Mouse (Mus musculus) heart, adult 9 months (tissue): Measurements from ENCODE around the gene Inpp5a.

ENCODE experiments used
- DNase-seq, 2 experiments: peaks; one replicate each; pipeline ENCODE4 v3.0.0; 2022; ENCODE audit warnings: low spot score in 2 of 2

The Inpp5a gene

GRCm38 (mm10) chr7:139371389-139371788 is 17.5 kb upstream of the Inpp5a start:
- DNase-seq, result no peak

- DNase-seq, result no peak
Measured at GRCm38 (mm10) chr7:139377381-139377780, 11.5 kb upstream of the Inpp5a start.

DNA sequence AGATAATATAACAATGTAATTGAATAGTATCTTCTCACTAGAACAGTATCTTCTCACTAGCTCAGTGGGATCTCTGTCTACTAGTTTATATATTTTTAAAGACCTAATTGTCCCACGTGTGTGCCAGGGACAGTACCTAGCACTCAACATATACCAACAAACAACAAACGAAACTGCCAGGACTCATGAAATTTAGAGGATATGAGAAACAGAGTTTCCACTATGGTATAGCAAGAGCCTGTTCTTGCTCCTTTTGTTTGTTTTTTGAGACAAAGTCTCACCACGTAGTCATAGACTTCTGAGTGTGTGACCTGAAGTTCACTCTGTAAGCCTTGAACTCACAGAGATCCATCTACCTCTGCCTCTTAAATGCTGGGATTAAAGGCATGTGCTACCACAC is 10.6 kb upstream of the Inpp5a start:
- no peak for DNase-seq

DNA sequence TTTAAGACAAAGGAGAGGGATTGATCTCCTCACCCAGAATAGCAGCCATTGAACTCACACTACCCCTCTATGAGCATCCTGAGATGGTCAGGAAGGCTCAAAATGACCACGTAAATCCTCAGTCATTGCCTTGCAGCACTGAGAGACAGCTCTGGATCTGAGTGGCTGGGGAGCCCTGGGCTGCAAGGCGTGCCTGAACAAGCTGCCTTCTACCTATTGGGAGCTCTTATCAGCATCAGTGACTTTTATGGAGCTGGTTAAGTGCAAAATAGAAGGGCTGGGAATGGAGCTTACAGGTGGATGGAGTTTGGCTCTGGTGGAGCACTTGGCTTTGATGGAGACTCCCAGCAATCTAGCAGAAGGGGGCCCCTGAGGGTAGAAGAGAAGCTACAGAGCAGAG is 9.2 kb upstream of the Inpp5a start:
- no peak for DNase-seq

- DNase-seq, result no peak
Measured at GRCm38 (mm10) chr7:139380225-139380624, 8.7 kb upstream of the Inpp5a start.

GRCm38 (mm10) chr7:139381877-139382276 is 7.0 kb upstream of the Inpp5a start:
- no peak for DNase-seq

DNA sequence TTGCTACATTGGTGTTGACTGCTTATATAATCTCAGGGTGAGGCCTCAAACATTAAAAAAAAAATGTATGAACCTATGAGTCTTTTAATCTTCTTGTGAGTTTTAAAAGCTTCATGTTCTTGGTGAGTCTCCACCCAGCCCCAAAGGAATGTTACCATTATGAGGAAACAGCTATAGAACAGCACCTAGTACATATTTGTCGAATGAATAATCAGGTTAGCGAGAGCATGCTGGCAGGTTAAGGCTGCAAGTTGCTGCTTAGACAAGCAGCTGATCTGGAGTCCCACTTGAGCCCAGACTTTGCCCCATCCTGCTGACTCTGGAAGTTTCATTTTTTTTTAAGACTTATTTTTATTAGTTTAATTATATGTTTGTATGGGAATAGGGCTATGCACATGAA is 6.1 kb upstream of the Inpp5a start:
- no peak for DNase-seq

DNA sequence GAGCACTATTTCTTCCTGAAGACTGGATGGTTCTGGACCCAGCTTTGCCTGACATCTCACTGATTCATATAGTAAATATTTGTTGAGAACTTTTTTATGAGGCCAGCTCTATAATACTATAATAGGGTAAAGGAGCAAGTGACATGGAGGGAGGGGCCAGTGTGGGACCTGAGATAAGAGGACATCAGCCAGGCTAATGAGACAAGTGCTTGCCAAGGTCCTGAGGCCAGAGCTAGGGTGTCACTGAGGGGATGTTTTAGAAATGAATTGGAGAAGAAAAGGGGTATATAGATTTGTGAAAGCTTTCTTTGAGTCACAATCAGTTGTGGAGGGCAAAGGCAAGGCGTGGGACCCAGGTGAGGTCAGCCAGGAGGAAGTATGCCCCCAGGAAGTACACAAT is 4.4 kb upstream of the Inpp5a start:
- DNase-seq, result no peak

DNA sequence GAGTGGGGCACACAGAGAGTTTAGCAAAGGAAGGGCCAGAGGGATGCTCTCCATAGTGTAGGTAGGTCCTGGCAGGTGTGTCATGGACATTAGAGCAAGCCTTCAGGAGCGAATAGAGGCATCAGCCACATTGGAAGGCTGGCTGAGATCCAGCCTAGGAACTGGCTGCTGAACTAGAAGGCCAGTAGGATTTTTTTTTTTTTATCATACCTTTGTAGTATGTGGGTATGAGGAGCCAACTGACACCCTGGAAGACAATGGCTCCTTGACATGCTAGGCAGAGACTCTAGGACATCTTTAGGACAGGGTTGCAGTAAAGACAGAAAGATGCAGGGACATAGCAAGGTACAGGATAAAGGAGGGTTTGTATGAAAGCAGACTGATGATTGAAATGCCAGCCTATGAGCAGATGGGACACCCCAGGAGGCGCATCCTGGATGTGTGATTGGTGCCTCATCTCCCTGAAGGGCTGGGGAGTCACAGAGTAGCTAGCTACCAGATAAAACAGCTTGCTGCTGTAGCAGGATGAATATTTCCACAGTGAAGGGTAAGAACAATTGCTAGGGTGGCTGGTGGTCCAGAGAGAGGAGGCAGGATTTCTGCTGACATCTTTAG is 3.9 kb upstream of the Inpp5a start:
- DNase-seq, result no peak

- no peak for DNase-seq
Measured at GRCm38 (mm10) chr7:139386933-139387690, 1.8 kb upstream of the Inpp5a start.

DNA sequence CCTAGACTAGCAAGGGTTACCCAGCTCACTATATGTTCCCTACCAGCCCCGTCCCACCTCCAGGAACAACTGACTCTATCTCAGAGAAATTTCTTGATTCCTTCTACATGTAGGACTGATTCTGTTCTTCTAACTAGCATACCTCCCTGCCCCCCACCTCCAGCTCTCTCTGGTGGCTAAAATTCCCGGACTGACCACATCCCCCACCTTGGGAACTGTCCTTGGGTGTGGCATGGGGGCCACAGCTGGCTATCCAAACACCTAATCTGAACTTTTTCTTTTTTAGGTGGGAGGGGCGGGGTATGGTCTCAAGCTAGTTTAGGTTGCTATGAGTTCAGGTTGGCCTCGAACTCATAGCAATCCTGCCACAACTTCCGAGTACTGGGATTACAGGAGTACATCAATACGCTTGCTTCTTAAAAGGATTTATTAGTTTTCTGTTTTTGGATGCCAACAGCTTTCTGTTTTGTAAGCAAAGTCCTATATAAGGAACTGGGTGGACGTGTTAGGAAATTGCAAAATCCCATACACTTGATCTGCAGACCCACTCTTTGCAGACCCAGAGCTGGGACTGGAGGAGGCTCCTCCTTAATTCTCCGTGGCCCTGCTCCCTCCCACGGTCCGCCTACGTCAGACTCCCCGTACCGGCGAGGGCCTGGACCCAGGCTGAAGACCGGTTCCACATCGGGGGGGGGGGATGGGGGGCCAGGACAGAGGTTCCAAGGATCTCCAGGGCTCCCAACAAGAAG is 814 bp upstream of the Inpp5a start:
- peak in 1 of 2 experiments; percentile 40 for DNase-seq

DNA sequence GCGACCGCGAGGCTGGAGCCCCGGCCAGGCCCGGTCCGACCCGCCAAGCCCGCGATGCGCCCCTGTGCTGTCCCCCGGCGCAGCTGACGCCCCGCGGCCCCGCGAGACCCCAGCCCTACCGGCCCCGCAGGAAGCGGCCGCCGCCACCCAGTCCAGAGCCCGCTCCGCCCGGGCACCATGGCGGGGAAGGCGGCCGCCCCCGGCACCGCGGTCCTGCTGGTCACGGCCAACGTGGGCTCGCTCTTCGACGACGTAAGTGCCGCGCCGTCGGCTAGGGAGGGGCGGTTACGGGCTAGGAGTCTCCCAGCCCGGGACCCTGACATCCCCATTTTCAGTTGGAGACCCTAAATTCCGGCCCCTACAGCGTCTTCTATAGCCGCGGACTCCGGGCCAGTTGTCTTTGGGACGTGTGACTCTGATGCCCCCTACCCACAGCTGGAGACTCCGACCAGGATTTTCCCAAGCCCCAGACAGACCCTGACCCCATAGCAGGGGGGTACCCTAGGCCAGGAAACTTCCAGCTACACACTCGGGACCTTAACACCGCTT is 378 bp downstream of the Inpp5a start:
- peak in 1 of 2 experiments; percentile 55 for DNase-seq

GRCm38 (mm10) chr7:139390380-139390779 is 1.5 kb downstream of the Inpp5a start:
- DNase-seq, result no peak

GRCm38 (mm10) chr7:139390926-139391325 is 2.0 kb downstream of the Inpp5a start:
- no peak for DNase-seq

GRCm38 (mm10) chr7:139391691-139392090 is 2.8 kb downstream of the Inpp5a start:
- no peak for DNase-seq

- no peak for DNase-seq
Measured at GRCm38 (mm10) chr7:139392106-139392505, 3.2 kb downstream of the Inpp5a start.

GRCm38 (mm10) chr7:139392691-139393235 is 3.9 kb downstream of the Inpp5a start:
- peak in 1 of 2 experiments; percentile 55 for DNase-seq

- DNase-seq, result peak; percentile 56 to 61
Measured at GRCm38 (mm10) chr7:139397521-139397920, 8.6 kb downstream of the Inpp5a start.

DNA sequence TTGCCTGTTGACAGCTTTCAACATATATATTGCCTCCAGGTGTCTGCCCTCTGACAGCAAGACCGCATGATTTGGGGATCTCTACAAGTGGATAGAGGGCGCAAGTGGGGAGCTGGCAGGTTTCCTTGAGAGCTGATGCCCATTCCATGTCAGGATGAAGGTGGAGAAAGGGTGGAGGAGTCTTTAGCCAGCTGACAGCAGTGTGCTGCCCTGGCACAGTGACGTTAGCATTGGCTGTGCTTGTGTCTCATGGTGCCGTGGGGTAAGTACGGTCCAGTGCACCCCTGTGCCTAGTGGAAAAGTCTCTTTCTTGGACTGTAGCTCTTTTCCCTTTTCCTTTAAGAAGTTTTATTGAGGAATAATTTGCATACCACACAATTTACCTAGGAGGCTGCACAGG is 9.2 kb downstream of the Inpp5a start:
- DNase-seq, result no peak

GRCm38 (mm10) chr7:139398530-139399021 is 9.7 kb downstream of the Inpp5a start:
- no peak for DNase-seq

DNA sequence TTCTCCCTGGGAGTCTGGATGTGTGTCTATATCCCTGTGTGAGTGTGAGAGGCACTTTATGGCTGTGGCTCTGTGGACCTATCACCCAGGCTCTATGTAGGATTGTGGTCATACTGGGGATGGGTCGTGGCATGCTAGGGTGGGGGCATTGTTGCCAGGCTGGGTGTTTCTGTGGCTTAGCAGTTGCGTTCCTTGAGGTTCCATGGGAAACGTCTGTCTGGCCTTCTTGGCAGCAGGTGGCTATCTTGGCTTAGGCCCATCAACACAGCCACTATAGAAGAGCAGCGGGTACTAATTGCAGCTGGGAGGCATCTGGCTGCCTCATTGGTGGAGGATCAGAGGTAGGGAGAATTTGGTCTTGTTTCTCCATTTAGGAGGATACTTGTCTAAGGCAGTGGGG is 10.7 kb downstream of the Inpp5a start:
- no peak for DNase-seq
